Mouse (Mus musculus): ENCODE results near the gene Dnttip2.

Gene Dnttip2

DNA sequence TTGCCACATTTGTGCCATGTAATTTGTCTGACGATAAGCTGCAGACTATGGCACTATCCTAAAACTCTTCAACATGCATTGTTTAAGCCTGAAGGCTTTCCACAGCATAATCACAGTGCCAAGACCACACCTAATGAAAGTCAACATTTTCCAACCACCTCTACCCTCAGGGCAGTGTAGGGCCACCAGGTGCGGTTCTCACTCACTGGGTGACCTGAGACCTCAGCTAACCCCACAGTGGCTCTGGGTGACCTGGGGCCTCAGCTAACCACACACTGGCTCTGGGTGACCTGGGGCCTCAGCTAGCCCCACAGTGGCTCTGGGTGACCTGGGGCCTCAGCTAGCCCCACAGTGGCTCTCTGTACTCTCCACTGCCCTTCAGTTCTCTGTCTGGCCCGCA is 50.3 kb downstream of the Dnttip2 start:
- DNase-seq (ENCODE audit: low read depth, low spot score), result no peak

DNA sequence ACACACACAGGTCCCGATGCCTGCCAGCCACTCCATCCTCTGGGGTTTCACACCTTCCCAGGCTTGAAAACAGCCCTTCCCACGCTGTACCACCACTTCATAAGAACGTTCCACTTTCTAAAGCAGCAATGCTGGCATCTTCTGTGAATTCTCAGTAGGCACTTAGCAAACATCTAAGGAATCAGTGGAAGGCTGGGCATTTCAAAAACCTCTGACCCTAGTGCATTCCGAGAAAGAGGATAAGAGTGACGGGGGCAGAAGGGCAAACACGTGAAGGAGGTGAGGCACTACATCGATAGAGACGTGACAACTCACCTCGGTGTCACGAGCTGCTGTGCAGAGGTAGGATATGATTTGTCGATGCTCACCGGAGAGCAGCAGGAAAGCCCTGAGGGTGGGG is 56.3 kb downstream of the Dnttip2 start:
- DNase-seq (ENCODE audit: low read depth, low spot score), result no peak

DNA sequence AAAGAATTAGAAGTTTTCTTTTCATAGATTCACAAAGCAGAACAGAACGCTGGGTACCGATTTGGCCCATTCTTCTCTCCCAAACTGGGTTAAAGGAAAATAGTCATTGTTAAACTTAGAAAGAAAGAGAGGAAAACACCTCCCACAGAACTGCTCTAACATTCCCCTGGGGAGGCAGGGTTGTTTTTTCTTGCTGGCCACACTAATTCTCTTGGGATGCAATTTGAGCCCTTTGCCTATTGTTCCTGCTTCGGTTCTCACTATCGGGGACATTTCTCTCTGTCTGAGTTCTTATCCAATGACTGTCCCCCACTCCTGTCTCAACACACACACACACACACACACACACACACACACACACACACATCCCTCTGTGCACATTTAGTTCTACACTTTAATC is 59.3 kb downstream of the Dnttip2 start:
- DNase-seq (ENCODE audit: low read depth, low spot score), result no peak

DNA sequence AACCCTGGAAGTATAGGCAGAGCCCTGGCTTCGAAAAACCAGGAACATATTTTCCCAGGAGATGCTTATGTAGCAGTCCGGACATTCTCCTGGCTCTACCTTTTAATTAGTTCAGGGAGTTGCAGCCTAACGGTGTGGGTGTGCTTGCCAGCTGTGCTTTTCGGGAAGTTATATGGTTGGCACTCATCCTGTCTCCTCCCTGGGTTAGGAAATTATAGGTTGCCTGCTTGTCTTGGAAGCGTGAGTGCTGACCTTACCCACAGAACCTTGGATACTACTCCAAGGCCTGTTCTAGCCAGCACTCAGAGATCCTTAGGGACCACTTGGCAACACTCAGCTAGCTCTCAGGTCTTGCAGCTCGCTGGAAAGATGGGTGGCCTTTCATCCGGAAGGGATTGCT is 59.7 kb downstream of the Dnttip2 start:
- DNase-seq (ENCODE audit: low read depth, low spot score), result no peak

DNA sequence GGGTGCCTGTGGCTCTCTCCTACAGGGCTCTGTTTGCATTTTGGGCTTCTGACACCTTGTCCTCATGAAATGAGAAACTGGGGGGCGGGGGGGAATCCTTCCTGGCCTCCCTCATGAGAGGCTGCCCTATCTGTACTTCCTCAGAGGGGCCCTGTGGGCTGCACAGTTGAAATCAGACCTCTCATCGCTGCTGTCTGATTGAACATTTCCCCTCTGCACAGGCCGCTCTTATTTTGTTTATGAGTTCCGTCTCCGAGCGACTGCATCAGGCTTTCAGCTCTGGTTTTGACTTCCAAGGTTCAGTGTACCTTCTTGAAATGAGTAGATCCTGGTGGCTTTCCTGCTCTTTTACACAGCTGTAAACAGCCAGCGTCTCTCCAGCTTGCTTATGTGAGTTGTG is 60.2 kb downstream of the Dnttip2 start:
- no peak for DNase-seq (ENCODE audit: low read depth, low spot score)

Measured in ZHBTc4 (cell line).